17 mouse cellular contexts compared by ENCODE assay signal in the genomic region with DNA sequence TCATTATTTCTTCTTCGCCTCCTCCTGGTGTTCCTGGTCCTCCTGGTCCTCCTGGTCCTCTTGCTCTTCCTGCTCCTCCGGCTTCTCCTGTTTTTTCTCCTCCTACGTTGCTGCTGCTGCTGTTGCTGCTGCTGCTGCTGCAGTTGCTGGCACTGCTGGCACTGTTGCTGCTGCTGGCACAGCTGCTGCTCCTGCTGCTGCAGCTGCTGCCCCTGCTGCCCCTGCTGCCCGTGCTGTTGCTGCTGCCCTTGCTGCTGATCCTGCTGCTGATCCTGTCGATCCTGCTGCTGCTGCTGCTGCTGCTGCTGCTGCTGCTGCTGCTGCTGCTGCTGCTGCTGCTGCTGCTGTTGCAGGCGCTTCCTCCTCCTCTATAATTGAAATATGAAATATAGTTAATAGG.
"Had no signal": no experiment of that assay in that cellular context is flagged by ENCODE, and none has a peak within 500 bp of the region (broad histone marks: within the 10 kb centered on the region; RNA-seq: fewer than 3 reads in every experiment).

No protein-coding gene starts in this region.

- H3K9ac ChIP-seq: lung, embryonic 14.5 days; midbrain, embryonic 12.5 days; midbrain, embryonic 15.5 days; neural tube, embryonic 13.5 days; neural tube, embryonic 15.5 days had no signal

- H3K27ac ChIP-seq: midbrain, embryonic 10.5 days; midbrain, embryonic 12.5 days; midbrain, embryonic 15.5 days; neural tube, embryonic 13.5 days; neural tube, embryonic 15.5 days had no signal

- H3K4me1 ChIP-seq: midbrain, embryonic 10.5 days; midbrain, embryonic 12.5 days; midbrain, embryonic 15.5 days; neural tube, embryonic 13.5 days; neural tube, embryonic 15.5 days had no signal

- DNase-seq: lung, adult 18-20 months; lung, embryonic 14.5 days; lung, postnatal 10 days; lung, postnatal 4 days; retina, postnatal 1 day; right cerebral cortex, adult 18-20 months; right cerebral cortex, postnatal 25 days; right cerebral cortex, postnatal 4 days; spleen, adult 18-20 months; thymus, adult 18-20 months; thymus, postnatal 14 days; thymus, postnatal 36 days had no signal

- H3K27me3 ChIP-seq: midbrain, embryonic 12.5 days; midbrain, embryonic 15.5 days; neural tube, embryonic 13.5 days; neural tube, embryonic 15.5 days had no signal

- H3K4me3 ChIP-seq: midbrain, embryonic 10.5 days; midbrain, embryonic 12.5 days; midbrain, embryonic 15.5 days; neural tube, embryonic 13.5 days; neural tube, embryonic 15.5 days had no signal

- H3K36me3 ChIP-seq: midbrain, embryonic 10.5 days; midbrain, embryonic 12.5 days; midbrain, embryonic 15.5 days; neural tube, embryonic 13.5 days; neural tube, embryonic 15.5 days had no signal

- ATAC-seq: midbrain, embryonic 15.5 days had no signal

- H3K9me3 ChIP-seq: midbrain, embryonic 15.5 days; neural tube, embryonic 13.5 days; neural tube, embryonic 15.5 days had no signal

- H3K4me2 ChIP-seq: lung, embryonic 14.5 days; midbrain, embryonic 12.5 days; midbrain, embryonic 15.5 days; neural tube, embryonic 13.5 days; neural tube, embryonic 15.5 days had no signal
